Mouse (Mus musculus) common myeloid progenitor, adult 5-6 weeks (primary cell): ENCODE measurements around the gene Tmem145. TPM values are rescaled to one million over a fixed set of nuclear protein-coding genes. Genes with fewer than 3 reads are reported as not detected.
A peak's percentile ranks its signal among the peaks of the same experiment; 100 is the strongest.
"Not testable (repeated sequence)": the region's sequence is repeated elsewhere in the genome, so short reads cannot be mapped to it uniquely, and the experiment has no call there.

Experiments
- ATAC-seq: replicated peaks from 2 replicates; pipeline ENCODE4 v1.8.0; 2016; ENCODE audit warnings: low read depth, mild to moderate bottlenecking, moderate TSS enrichment, inconsistent platforms; ENCODE audit not compliant: poor library complexity, severe bottlenecking
- total RNA-seq: library from RNA; stranded (forward); fragments of 200-1000, 187-1606 nt; gene quantifications from 2 replicates; pipeline ENCODE4 v1.2.3, GENCODE M21; 2017

The Tmem145 gene
- not detected in 2 replicates for total RNA-seq

- ATAC-seq, result peak; percentile 95
Observed at GRCm38 (mm10) chr7:25305956-25306613, at the start of gene Tmem145. Gene Tmem145 (plus strand): TSS chr7:25306106.

DNA sequence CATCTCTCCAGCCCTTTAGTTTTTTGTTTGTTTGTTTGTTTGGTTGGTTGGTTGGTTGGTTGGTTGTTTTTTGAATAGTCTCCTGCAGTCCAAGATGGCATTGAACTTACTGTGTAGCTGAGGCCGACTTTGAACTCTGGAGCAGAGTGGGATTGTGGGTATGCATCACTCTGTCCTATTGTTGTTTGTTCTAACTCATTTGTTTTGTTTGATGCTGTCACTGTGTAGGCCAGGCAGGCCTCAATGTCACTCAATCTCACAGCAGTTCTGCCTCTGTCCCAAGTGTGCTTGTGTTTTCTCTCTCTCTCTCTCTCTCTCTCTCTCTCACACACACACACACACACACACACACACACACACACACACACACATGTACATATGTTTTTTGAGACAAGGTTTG is 44.0 kb upstream of the Tmem145 start:
- ATAC-seq, result no peak

- no peak for ATAC-seq
Observed at GRCm38 (mm10) chr7:25263968-25264870, 41.7 kb upstream of the Tmem145 start.

DNA sequence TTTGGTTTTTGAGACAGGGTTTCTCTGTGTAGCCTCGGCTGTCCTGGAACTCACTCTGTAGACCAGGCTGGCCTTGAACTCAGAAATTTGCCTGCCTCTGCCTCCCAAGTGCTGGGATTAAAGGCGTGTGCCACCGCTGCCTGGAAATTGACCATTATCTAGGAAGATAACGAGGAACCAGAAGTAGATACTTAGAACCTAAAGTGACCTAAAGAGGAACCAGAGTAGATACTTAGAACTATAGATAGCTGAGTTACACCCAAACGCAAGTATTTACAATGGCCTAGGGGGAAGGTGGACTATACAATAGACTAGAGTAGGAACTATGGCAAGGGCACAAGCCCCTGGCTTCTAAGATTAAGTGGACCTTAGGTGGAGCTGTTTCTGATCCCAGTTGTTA is 40.2 kb upstream of the Tmem145 start:
- ATAC-seq, result not testable (repeated sequence)

DNA sequence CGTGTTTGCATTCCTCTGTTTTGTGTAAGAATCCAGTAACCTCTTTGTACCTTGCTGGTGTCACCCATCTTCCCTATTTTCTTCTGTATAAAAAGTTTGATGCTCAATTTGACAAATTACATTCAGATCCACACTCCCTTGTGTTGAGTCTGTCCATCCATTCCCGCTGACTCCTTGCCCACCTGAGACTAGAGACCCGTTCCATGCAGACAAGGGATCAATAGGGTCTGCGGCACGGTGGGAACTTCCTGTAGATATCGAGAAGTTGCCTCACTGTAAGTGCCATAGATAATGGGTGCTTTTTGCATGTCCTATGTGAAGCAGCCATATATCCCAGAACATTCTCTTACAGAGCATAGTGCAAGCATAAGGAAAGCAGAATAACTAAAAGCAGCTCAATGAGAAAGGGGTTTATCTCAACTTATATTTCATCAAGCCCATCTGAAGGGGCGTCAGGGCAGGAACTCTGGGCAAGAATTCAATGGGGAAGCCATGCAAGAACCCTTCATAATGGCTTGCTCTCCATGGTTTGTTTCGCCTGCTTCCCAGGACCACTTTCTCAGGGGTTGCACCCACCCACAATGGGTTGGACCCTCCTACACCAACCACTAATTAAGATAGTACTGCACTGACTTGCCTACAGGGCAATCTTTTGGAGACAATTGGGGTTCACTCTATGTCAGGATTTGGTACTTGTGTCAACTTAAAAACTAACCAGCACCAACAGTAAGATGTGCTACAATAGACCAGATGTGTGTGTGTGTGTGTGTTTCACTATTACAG is 39.5 kb upstream of the Tmem145 start:
- no peak for ATAC-seq

- ATAC-seq, result peak; percentile 72
Observed at GRCm38 (mm10) chr7:25267301-25267750, 38.6 kb upstream of the Tmem145 start, which contains the start of gene Cic. Gene Cic (plus strand): TSS chr7:25267704.

- peak; percentile 73 for ATAC-seq
Observed at GRCm38 (mm10) chr7:25267751-25268463, 38.0 kb upstream of the Tmem145 start.

GRCm38 (mm10) chr7:25268588-25268987 is 37.3 kb upstream of the Tmem145 start:
- no peak for ATAC-seq

DNA sequence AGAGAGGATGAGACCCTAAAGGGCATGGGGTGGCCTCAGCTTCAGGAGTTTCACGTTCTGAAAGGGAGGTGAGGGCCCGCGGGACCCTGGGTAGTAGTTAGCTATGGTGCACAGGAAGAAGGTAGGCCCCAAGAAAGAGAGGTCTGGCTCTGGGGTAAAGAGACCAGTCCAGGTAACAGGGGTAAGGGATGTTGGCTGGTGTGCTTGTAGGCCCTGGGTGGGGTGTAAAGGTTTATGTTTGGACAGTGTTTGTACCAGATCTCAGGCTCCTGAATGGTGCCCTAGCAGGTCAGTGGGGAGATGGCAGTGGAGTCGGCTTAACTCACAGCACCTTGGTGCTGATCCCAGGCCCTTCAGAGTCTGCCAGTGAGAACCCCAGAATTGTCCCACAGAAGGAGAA is 36.9 kb upstream of the Tmem145 start:
- no peak for ATAC-seq

- 0 out of 2 replicates have a peak, but pooled peaks have one; percentile 1 for ATAC-seq
Observed at GRCm38 (mm10) chr7:25269545-25270271, 36.2 kb upstream of the Tmem145 start.

DNA sequence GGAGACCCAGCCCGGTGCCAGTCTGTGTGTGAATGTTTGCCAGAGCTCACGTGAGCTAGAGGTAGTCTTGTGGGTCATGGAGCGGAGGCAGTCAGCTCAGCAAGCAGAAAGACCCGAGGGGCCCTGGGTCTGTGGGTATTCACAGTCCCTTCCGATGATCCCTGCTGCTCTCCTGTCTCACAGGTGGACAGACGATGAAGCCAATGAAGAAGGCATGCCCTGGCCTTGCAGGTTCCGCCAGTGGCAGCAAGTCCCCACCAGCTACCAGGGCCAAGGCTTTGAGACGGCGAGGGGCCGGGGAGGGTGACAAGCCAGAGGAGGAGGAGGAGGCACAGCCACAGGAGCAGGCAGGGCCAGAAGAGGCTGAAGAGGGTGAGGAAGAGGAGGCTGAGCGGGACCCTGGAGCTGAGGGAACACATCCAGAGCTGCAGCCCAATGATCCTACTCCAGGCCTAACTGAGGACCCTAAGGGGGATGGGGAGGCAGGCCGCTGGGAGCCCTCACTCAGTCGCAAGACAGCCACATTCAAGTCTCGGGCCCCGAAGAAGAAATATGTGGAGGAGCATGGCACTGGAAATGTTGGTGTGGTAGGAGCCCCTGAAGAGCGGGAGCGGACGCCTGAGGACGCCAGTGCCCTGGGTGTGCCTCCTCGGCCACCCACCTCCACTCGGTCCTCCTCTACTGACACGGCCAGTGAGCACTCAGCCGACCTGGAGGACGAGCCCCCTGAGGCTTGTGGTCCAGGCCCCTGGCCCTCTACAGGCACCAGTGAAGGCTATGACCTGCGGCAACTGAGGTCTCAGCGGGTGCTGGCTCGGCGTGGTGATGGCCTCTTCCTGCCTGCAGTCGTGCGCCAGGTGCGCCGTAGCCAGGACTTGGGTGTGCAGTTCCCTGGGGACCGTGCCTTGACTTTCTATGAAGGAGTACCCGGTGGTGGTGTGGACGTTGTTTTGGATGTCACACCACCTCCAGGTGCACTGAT is 35.0 kb upstream of the Tmem145 start:
- ATAC-seq, result no peak

DNA sequence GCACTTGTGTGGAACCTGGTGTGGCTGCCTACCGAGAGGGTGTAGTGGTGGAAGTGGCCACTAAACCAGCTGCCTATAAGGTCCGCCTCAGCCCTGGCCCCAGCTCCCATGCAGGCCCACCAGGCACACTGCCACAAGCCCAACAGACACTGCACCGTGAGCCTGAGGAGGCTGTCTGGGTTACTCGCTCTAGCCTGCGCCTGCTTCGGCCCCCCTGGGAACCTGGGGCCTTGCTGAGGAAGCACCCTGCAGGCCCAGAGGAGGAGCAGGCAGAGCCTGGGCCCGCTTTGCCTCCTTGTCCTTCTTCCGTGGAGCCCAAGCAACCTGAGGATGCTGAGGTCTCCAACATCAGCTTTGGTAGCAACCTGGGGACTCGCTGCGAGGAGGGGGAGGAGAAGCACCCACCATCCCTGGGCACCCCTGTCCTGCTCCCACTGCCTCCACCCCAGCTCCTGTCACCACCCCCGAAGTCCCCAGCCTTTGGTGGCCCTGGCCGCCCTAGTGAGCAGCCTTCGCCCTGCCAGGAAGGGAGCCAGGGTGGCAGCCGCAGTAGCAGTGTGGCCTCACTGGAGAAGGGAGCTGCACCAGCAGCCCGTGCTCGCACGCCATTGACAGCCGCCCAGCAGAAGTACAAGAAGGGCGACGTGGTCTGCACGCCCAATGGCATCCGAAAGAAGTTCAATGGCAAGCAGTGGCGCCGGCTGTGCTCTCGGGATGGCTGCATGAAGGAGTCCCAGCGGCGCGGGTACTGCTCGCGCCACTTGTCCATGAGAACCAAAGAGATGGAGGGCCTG is 34.1 kb upstream of the Tmem145 start:
- ATAC-seq, result no peak

GRCm38 (mm10) chr7:25272445-25273258 is 33.3 kb upstream of the Tmem145 start:
- ATAC-seq, result no peak

DNA sequence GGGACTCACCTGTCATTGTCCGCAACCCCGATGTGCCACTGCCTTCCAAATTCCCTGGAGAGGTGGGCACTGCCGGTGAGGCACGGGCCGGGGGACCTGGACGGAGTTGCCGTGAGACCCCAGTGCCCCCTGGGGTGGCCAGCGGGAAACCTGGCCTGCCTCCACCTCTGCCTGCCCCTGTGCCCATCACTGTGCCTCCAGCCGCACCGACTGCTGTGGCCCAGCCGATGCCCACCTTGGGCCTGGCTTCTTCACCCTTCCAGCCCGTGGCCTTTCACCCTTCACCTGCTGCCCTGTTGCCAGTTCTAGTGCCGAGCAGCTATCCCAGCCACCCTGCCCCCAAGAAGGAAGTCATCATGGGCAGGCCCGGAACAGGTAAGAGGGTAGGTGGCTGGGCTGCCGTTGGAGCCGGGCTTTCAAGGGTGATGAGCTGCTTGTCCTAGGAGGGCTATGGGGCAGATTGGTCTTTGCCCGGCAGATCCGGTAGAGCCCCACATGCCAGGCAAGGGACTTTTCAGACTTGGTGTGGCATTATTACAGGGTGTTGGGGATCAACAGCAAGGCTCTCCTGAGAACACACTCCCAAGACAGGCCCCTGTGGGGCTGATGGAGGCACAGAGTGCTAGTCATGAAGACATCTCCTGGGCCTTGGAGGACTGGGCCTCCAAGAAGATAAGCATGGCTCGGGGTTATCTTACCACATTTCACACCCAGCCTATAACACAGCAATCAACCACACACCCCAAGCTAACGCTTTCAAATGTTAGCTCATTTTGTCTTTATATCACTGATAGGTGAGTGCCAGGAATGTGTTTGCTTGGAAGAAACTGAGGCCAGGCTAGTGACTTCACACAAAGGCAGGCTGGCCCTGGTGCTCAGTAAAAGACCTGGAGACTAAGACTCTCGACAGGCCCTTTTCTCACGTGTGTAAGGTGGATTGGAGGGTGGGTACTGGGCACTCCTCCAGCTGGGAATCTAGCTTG is 32.4 kb upstream of the Tmem145 start:
- peak; percentile 12; the same call in 1 of the 2 replicates for ATAC-seq

- peak; percentile 61 for ATAC-seq
Observed at GRCm38 (mm10) chr7:25274571-25274970, 31.3 kb upstream of the Tmem145 start.
